Mouse (Mus musculus): ENCODE measurements around the gene Tmem219.
A peak's percentile ranks its signal among the peaks of the same experiment; 100 is the strongest.
"Not testable (repeated sequence)": the region's sequence is repeated elsewhere in the genome, so short reads cannot be mapped to it uniquely, and the experiment has no call there.

Tmem219 gene

GRCm38 (mm10) chr7:126923999-126924398 is 1.3 kb upstream of the Tmem219 start:
- no peak for DNase-seq (ENCODE audit: low spot score)

- DNase-seq (ENCODE audit: low spot score) = no peak
Measured at GRCm38 (mm10) chr7:126921563-126921962, 1.2 kb downstream of the Tmem219 start.

DNA sequence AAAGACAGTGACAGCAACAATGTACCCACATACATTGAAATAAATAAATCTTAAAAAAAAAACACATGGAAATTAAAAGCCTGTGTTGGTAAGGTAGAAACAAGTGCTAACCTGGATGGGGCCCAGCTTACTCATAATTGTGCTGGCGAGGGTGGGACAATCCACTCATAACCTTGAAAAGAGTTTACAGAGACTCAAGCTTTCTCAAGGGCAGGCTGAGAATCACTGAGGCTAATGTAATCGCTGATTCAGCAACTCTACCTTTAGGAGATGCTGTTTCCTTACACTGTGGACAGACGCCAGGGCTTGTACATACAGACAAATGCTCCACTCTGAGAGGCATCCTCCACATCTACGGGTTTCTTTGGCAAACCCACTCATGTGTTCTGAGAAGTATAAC is 2.7 kb downstream of the Tmem219 start:
- no peak for DNase-seq (ENCODE audit: low spot score)

DNA sequence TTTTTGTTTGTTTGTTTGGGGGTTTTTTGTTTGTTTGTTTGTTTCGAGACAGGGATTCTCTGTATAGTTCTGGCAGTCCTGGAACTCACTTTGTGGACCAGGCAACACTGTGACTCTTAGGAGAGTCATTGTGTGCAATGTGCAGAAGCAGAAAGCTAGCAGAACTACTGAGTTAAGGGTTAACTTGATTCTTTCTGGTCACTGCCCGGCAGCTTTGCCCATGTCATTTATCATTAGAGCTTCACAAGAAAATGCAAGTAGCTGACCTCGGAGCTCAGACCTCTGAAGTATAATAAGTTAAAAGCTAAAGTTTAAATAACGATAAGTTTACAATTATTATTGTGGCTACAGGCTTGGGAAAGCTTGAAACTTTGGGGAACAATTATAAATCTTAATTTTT is 4.4 kb downstream of the Tmem219 start:
- DNase-seq (ENCODE audit: low spot score) = not testable (repeated sequence)

DNA sequence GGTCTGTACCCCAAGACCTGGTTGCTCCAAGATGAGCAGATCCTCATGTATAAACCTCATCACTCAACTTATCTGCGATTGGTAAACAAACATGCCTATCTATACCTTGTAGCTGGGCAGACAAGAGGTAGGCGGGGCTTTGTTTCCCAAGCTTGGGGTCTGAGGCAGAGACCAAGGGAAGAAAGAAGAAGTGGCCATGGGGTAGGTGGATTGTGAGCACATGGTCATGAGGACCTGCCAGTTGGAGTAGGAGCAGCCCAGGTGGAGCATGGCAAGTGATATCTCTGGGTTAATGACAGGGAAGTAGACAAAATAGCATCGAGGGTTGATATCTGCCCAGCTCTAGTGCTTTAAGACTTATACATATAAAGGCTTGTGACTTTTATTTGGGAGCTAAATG is 7.9 kb downstream of the Tmem219 start:
- no peak for DNase-seq (ENCODE audit: low spot score)

- no peak for DNase-seq (ENCODE audit: low spot score)
Measured at GRCm38 (mm10) chr7:126905590-126905989, 17.1 kb downstream of the Tmem219 start.

GRCm38 (mm10) chr7:126899781-126900180 is 22.9 kb downstream of the Tmem219 start:
- not testable (repeated sequence) for DNase-seq (ENCODE audit: low spot score)

DNA sequence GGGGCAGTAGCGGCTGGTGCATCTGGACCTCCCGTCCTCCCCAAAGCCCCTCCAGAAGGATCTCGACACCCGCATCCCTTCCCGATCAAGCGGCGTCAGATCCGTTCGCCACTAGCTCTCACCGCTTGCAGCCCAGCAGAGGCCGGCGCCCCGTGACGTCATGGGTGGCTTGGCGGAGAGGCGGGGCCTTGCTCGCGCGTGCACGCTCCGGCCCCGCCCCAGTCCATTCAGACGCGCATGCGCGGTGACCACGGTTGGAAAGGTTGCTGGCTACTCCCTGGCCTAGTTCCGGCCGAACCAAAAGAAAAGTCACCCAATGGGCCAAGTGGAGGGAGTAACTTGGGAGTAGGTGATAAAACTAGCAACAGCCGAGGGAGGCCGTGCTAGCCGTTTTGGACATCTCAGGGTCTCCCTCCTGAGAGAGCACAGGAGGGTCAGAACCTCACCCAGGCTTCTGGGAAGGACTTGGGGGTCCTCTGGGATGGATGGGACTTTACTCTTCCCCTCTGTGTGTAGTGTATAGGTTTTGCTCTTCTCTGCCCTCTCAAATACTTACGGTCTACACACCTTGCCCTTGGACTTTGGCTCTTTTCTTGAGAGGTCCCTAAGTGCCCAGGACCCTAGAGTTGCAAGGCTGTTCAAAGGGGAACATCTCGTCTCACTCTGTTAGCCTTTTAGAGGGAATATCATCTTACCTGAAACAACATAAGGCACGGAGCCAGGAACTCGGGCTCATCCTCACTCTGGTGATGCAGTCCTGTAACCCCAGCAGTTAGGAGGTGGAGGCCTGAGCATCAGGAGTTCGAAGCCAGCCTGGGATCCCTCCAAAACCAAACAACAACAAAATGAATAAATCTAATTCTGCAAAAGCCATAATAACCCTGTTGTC is 24.4 kb downstream of the Tmem219 start:
- DNase-seq (ENCODE audit: low spot score) = peak; percentile 96

GRCm38 (mm10) chr7:126897390-126898101 is 25.2 kb downstream of the Tmem219 start:
- no peak for DNase-seq (ENCODE audit: low spot score)

GRCm38 (mm10) chr7:126896912-126897311 is 25.8 kb downstream of the Tmem219 start:
- DNase-seq (ENCODE audit: low spot score) = no peak

- DNase-seq (ENCODE audit: low spot score) = peak; percentile 18
Measured at GRCm38 (mm10) chr7:126888852-126889251, 33.9 kb downstream of the Tmem219 start.

DNA sequence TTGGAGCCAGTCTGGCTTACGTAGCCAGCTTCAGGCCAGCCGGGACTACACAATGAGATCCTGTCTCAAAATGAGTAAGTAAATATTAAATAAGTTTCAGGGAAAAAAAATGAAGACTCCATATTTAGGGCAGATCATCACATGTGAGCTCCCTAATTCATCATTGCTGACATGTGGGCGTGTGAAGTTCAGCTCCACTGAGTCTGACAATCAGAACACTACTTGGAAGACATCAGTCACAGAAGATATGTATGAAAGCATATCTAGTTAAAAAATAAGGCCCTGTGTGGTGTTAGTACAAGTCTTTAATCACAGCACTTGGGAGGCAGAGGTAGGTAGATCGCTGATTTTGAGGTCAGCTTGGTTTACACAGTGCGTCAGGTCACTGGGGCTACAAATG is 35.4 kb downstream of the Tmem219 start:
- no peak for DNase-seq (ENCODE audit: low spot score)

GRCm38 (mm10) chr7:126884286-126885164 is 38.2 kb downstream of the Tmem219 start, which contains the start of gene Taok2:
Taok2 (minus strand) TSS chr7:126884703.
- peak; percentile 99 for DNase-seq (ENCODE audit: low spot score)

DNA sequence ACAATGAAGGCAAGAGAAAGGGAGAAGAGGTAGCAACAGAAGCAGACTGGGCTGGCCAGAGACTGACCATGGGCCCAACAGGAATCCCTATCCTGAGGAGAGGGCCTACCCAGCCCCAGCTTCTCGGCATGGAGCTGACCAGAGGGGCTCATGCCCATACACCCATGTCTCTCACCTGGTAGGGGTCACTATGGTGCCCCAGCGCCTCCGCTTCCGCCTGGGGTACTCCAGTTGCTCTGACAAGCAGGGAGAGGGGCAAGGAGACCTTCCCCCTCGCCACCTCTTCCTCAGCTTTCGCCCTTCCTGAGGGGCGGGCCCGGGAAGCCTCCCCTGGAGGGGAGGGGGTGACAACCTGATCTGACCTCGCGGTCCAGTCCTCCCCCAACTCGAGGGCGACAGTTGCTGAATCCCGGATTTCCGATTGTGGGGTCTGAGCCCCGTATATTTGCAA is 39.0 kb downstream of the Tmem219 start:
- DNase-seq (ENCODE audit: low spot score) = peak; percentile 13

DNA sequence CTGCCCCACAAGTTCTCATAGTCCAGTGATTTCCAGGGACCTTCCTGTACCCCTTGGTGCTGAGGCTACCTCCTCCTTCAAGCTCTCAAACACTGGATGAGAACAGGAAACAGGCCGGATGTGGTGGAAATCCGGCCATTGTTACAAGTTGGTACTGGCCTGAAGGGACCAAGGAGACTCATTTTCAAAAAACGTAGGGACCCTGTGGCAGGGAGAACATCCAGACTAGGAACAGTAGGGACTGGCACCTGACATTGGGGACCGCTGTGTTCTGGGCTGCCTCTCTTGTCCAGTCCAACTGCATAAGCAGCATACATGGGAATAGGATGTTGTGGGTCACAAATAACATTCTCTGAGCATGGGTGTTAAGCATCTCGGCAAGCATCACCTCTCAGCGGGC is 41.7 kb downstream of the Tmem219 start:
- DNase-seq (ENCODE audit: low spot score) = no peak

DNA sequence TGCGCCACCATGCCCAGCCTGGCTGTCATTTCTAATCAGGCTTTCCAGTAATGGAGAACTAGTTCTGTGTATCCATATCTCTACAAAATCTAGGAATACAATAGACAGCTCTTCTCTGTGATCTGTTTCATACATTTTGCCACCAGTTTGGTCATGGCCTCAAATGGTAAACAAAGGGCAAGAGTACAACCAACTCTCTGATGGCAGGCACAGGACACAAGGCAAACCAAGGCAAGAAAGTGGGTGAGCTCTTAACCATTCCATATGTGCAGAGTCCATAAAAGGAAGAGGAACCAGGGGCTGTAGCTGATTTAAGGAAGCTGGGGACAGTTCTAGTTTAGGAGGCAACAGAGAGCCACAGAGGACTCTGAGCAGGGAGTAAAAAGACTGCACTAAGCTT is 45.5 kb downstream of the Tmem219 start:
- DNase-seq (ENCODE audit: low spot score) = no peak

GRCm38 (mm10) chr7:126870520-126870891 is 52.2 kb downstream of the Tmem219 start:
- no peak for DNase-seq (ENCODE audit: low spot score)

GRCm38 (mm10) chr7:126869780-126870519 is 52.8 kb downstream of the Tmem219 start:
- DNase-seq (ENCODE audit: low spot score) = no peak

DNA sequence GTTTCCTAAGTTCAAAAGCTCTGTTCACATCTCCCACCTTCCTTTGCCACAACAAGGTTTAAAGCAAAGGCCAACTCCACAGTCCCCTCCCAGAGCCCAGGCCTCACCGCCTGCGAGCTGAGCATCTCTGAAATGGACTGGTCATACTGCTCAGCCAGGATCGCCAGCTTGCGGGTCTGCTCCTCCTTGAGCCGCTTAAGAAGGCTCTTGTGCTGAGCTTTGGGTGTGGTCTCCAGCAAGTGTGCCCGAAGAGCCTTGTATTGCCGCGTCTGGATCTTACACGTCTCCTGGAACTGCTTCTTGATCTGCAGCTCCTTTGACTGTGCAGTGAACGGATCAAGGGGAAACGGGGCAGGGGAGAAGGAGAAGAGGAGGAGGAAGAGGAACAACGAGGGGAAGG is 54.7 kb downstream of the Tmem219 start:
- DNase-seq (ENCODE audit: low spot score) = no peak

- no peak for DNase-seq (ENCODE audit: low spot score)
Measured at GRCm38 (mm10) chr7:126867534-126867933, 55.2 kb downstream of the Tmem219 start.

- no peak for DNase-seq (ENCODE audit: low spot score)
Measured at GRCm38 (mm10) chr7:126863791-126864190, 58.9 kb downstream of the Tmem219 start.
